Mouse (Mus musculus): ENCODE results near the gene Itgad. TPM values are rescaled to one million over a fixed set of nuclear protein-coding genes. Genes with fewer than 3 reads are reported as not detected.
"Not testable (repeated sequence)": the region's sequence is repeated elsewhere in the genome, so short reads cannot be mapped to it uniquely, and the experiment has no call there.

Itgad gene
- polyA plus RNA-seq, 1 experiment from 2014 or later: not detected

GRCm38 (mm10) chr7:128132148-128132547 is 22.0 kb upstream of the Itgad start:
- in situ Hi-C loops (cut with MboI; ENCODE audit: low pct_unique_long_range_greater_than_20kb): no loop called here
- POLR2A ChIA-PET: no interaction called here
- CTCF ChIA-PET: no interaction called here
- DNase-seq (ENCODE audit: low read depth, low spot score): no peak
- peaks cover 19% of the 10 kb centered on the region for H3K27me3 ChIP-seq
- ATAC-seq: no peak
- TF ChIP-seq CTCF (IDR thresholded peaks at IDR 0.05): no peak

- ChIA-PET POLR2A (no interaction called here), CTCF (no interaction called here)
- no peak for ATAC-seq
- peaks cover 20% of the 10 kb centered on the region for H3K27me3 ChIP-seq
- no peak for DNase-seq (ENCODE audit: low read depth, low spot score)
- no peak for TF ChIP-seq CTCF (IDR thresholded peaks at IDR 0.05)
- in situ Hi-C loops (cut with MboI; ENCODE audit: low pct_unique_long_range_greater_than_20kb): no loop called here
These were observed 20.6 kb upstream of the Itgad start for GRCm38 (mm10) chr7:128133596-128133995.

GRCm38 (mm10) chr7:128136927-128137326 is 17.2 kb upstream of the Itgad start:
- in situ Hi-C loops (cut with MboI; ENCODE audit: low pct_unique_long_range_greater_than_20kb): no loop called here
- DNase-seq (ENCODE audit: low read depth, low spot score) (no peak), ATAC-seq (no peak)
- ChIA-PET CTCF (no interaction called here), POLR2A (no interaction called here)
- TF ChIP-seq CTCF (IDR thresholded peaks at IDR 0.05): no peak
- H3K27me3 ChIP-seq: peaks cover 18% of the 10 kb centered on the region

GRCm38 (mm10) chr7:128139611-128140010 is 14.6 kb upstream of the Itgad start:
- DNase-seq (ENCODE audit: low read depth, low spot score) (no peak), ATAC-seq (no peak)
- TF ChIP-seq CTCF (IDR thresholded peaks at IDR 0.05): no peak
- peaks cover 8% of the 10 kb centered on the region for H3K27me3 ChIP-seq
- POLR2A ChIA-PET: no interaction called here
- CTCF ChIA-PET: no interaction called here
- in situ Hi-C loops (cut with MboI; ENCODE audit: low pct_unique_long_range_greater_than_20kb): no loop called here

GRCm38 (mm10) chr7:128150970-128151369 is 3.2 kb upstream of the Itgad start:
- H3K27me3 ChIP-seq: peaks cover 16% of the 10 kb centered on the region
- TF ChIP-seq CTCF (IDR thresholded peaks at IDR 0.05): no peak
- CTCF ChIA-PET: no interaction called here
- ATAC-seq (no peak), DNase-seq (ENCODE audit: low read depth, low spot score) (no peak)
- in situ Hi-C loops (cut with MboI; ENCODE audit: low pct_unique_long_range_greater_than_20kb): no loop called here
- POLR2A ChIA-PET: no interaction called here

GRCm38 (mm10) chr7:128154924-128155323 is 748 bp downstream of the Itgad start:
- peaks cover 15% of the 10 kb centered on the region for H3K27me3 ChIP-seq
- TF ChIP-seq CTCF (IDR thresholded peaks at IDR 0.05): no peak
- ATAC-seq (no peak), DNase-seq (ENCODE audit: low read depth, low spot score) (no peak)
- CTCF ChIA-PET: no interaction called here
- POLR2A ChIA-PET: no interaction called here
- in situ Hi-C loops (cut with MboI; ENCODE audit: low pct_unique_long_range_greater_than_20kb): no loop called here

GRCm38 (mm10) chr7:128158688-128159354 is 4.6 kb downstream of the Itgad start:
- CTCF ChIA-PET; POLR2A ChIA-PET; H3K27me3 ChIP-seq; ATAC-seq; in situ Hi-C loops (cut with MboI; ENCODE audit: low pct_unique_long_range_greater_than_20kb); DNase-seq (ENCODE audit: low read depth, low spot score): not testable (repeated sequence)

- no peak for TF ChIP-seq CTCF (IDR thresholded peaks at IDR 0.05)
- POLR2A ChIA-PET: no interaction called here
- peaks cover 9% of the 10 kb centered on the region for H3K27me3 ChIP-seq
- CTCF ChIA-PET: no interaction called here
- DNase-seq (ENCODE audit: low read depth, low spot score) (no peak), ATAC-seq (no peak)
- in situ Hi-C loops (cut with MboI; ENCODE audit: low pct_unique_long_range_greater_than_20kb): no loop called here
These were observed 9.8 kb downstream of the Itgad start for GRCm38 (mm10) chr7:128164001-128164400.

GRCm38 (mm10) chr7:128166391-128166790 is 12.2 kb downstream of the Itgad start:
- DNase-seq (ENCODE audit: low read depth, low spot score) (no peak), ATAC-seq (no peak)
- POLR2A ChIA-PET: no interaction called here
- in situ Hi-C loops (cut with MboI; ENCODE audit: low pct_unique_long_range_greater_than_20kb): no loop called here
- CTCF ChIA-PET: no interaction called here
- TF ChIP-seq CTCF (IDR thresholded peaks at IDR 0.05): no peak
- H3K27me3 ChIP-seq: peaks cover 3% of the 10 kb centered on the region

GRCm38 (mm10) chr7:128169996-128170395 is 15.8 kb downstream of the Itgad start:
- CTCF ChIA-PET: no interaction called here
- ATAC-seq (no peak), DNase-seq (ENCODE audit: low read depth, low spot score) (no peak)
- no peaks in the 10 kb centered on the region for H3K27me3 ChIP-seq
- POLR2A ChIA-PET: no interaction called here
- no peak for TF ChIP-seq CTCF (IDR thresholded peaks at IDR 0.05)
- in situ Hi-C loops (cut with MboI; ENCODE audit: low pct_unique_long_range_greater_than_20kb): no loop called here

- ChIA-PET POLR2A (no interaction called here), CTCF (no interaction called here)
- ATAC-seq (no peak), DNase-seq (ENCODE audit: low read depth, low spot score) (no peak)
- TF ChIP-seq CTCF (IDR thresholded peaks at IDR 0.05): no peak
- peaks cover 3% of the 10 kb centered on the region for H3K27me3 ChIP-seq
- in situ Hi-C loops (cut with MboI; ENCODE audit: low pct_unique_long_range_greater_than_20kb): no loop called here
These were observed 24.2 kb downstream of the Itgad start for GRCm38 (mm10) chr7:128178385-128178784.

GRCm38 (mm10) chr7:128180126-128180525 is 25.9 kb downstream of the Itgad start:
- ChIA-PET CTCF (no interaction called here), POLR2A (no interaction called here)
- ATAC-seq (no peak), DNase-seq (ENCODE audit: low read depth, low spot score) (no peak)
- in situ Hi-C loops (cut with MboI; ENCODE audit: low pct_unique_long_range_greater_than_20kb): no loop called here
- peaks cover 8% of the 10 kb centered on the region for H3K27me3 ChIP-seq
- no peak for TF ChIP-seq CTCF (IDR thresholded peaks at IDR 0.05)

Measured in Patski (cell line).